Mouse (Mus musculus) heart, adult 2 months (tissue): ENCODE results near the gene Pknox1.

Source experiments
- CTCF ChIP-seq: fragments of 200-600 bp; IDR thresholded peaks from 2 replicates; pipeline ENCODE4 v1.8.1; 2022; ENCODE audit warnings: antibody characterized with exemption, mild to moderate bottlenecking, moderate library complexity
- POLR2A ChIP-seq: fragments of 200-500 bp; IDR thresholded peaks from 2 replicates; pipeline ENCODE4 v1.6.1; 2011; ENCODE audit warnings: mild to moderate bottlenecking, low read depth, low read length, control low read depth; ENCODE audit not compliant: insufficient read depth

- TF ChIP-seq POLR2A (no peak), CTCF (no peak)
Observed at GRCm38 (mm10) chr17:31639651-31640050, 75.1 kb downstream of the Pknox1 start.
